Mouse (Mus musculus) ES-Bruce4 (cell line): Measurements from ENCODE around the gene Rcsd1. TPM values are rescaled to one million over a fixed set of nuclear protein-coding genes. Genes with fewer than 3 reads are reported as not detected.
A peak's percentile ranks its signal among the peaks of the same experiment; 100 is the strongest.

Experiments
- H3K27ac ChIP-seq: 2 replicates; pipeline ENCODE4 v1.5.1; 2012; ENCODE audit warnings: low read length, inconsistent platforms; ENCODE audit not compliant: insufficient read depth
- H3K27me3 ChIP-seq: 2 replicates; pipeline ENCODE4 v1.6.1; 2012; ENCODE audit warnings: mild to moderate bottlenecking, low read length, inconsistent platforms; ENCODE audit not compliant: control insufficient read depth, poor library complexity, insufficient read depth, severe bottlenecking
- H3K36me3 ChIP-seq: 2 replicates; pipeline ENCODE4 v1.6.1; 2012; ENCODE audit warnings: inconsistent platforms, mild to moderate bottlenecking, low read length, moderate library complexity; ENCODE audit not compliant: control insufficient read depth, poor library complexity, insufficient read depth, severe bottlenecking
- H3K4me1 ChIP-seq: one replicate; pipeline ENCODE4 v1.8.1; 2011; ENCODE audit warnings: low read length; ENCODE audit not compliant: control insufficient read depth, insufficient read depth
- H3K4me3 ChIP-seq: 2 replicates; pipeline ENCODE4 v1.5.1; 2011; ENCODE audit warnings: low read depth, mild to moderate bottlenecking, low read length
- H3K9ac ChIP-seq: 2 replicates; pipeline ENCODE4 v1.6.1; 2012; ENCODE audit warnings: low read depth, mild to moderate bottlenecking, inconsistent platforms; ENCODE audit not compliant: poor library complexity, severe bottlenecking
- H3K9me3 ChIP-seq: replicated peaks from 2 replicates; pipeline ENCODE4 v1.6.1; 2012; ENCODE audit warnings: mild to moderate bottlenecking, low read length, inconsistent platforms; ENCODE audit not compliant: control insufficient read depth, poor library complexity, insufficient read depth, severe bottlenecking
- CTCF ChIP-seq: IDR thresholded peaks from one replicate; pipeline ENCODE4 v1.8.1; 2011; ENCODE audit warnings: low read depth, low read length
- EP300 ChIP-seq: IDR thresholded peaks from 2 replicates; pipeline ENCODE4 v1.6.1; 2011; ENCODE audit warnings: low read depth, low read length; ENCODE audit not compliant: insufficient read depth
- POLR2A ChIP-seq: IDR thresholded peaks from one replicate; pipeline ENCODE4 v1.8.1; 2011; ENCODE audit warnings: low read length; ENCODE audit not compliant: insufficient read depth
- polyA plus RNA-seq: library from polyadenylated mRNA; stranded (reverse); fragments of >200 nt; gene quantifications from 2 replicates; pipeline ENCODE4 v1.2.4, GENCODE M21; 2011; ENCODE audit warnings: low read depth; ENCODE audit not compliant: missing spikeins, insufficient read depth, insufficient read length

Rcsd1 gene
- polyA plus RNA-seq, 1 experiment, result 2.0 TPM

- Histone ChIP-seq H3K4me3 (no peak overlapping the region), H3K27ac (peak overlapping the region; percentile 78), H3K27me3 (no peaks in the 10 kb centered on the region), H3K4me1 (peaks cover 2% of the 10 kb centered on the region), H3K9ac (no peak overlapping the region), H3K36me3 (no peaks in the 10 kb centered on the region), H3K9me3 (no peaks in the 10 kb centered on the region)
- TF ChIP-seq EP300 (0 out of 2 replicates have a peak, but pooled peaks have one; percentile 11), POLR2A (no peak)
These were observed 95.6 kb downstream of the Rcsd1 start for GRCm38 (mm10) chr1:165613926-165614325.

- TF ChIP-seq EP300 (no peak), CTCF (no peak), POLR2A (no peak)
- no peak overlapping the region for H3K4me3 ChIP-seq
- H3K9ac ChIP-seq, result no peak overlapping the region
- no peak overlapping the region for H3K27ac ChIP-seq
- H3K27me3 ChIP-seq, result no peaks in the 10 kb centered on the region
- no peaks in the 10 kb centered on the region for H3K9me3 ChIP-seq
- H3K36me3 ChIP-seq, result peaks cover 5% of the 10 kb centered on the region; the same call in 1 of the 2 replicates
- H3K4me1 ChIP-seq, result peaks cover 2% of the 10 kb centered on the region
These were observed 96.8 kb downstream of the Rcsd1 start for GRCm38 (mm10) chr1:165612714-165613113.

- H3K27ac ChIP-seq, result 0 out of 2 replicates have a peak overlapping the region, but pooled peaks have one; percentile 49
- no peak overlapping the region for H3K4me3 ChIP-seq
- H3K27me3 ChIP-seq, result no peaks in the 10 kb centered on the region
- H3K36me3 ChIP-seq, result peaks cover 13% of the 10 kb centered on the region
- TF ChIP-seq CTCF (no peak), EP300 (no peak), POLR2A (no peak)
- no peaks in the 10 kb centered on the region for H3K9me3 ChIP-seq
- H3K9ac ChIP-seq, result no peak overlapping the region
- peaks cover 2% of the 10 kb centered on the region for H3K4me1 ChIP-seq
These were observed 99.1 kb downstream of the Rcsd1 start for GRCm38 (mm10) chr1:165610321-165610999.

- no peaks in the 10 kb centered on the region for H3K27me3 ChIP-seq
- H3K9ac ChIP-seq, result no peak overlapping the region
- no peak overlapping the region for H3K27ac ChIP-seq
- H3K36me3 ChIP-seq, result peaks cover 14% of the 10 kb centered on the region
- peaks cover 2% of the 10 kb centered on the region for H3K4me1 ChIP-seq
- H3K4me3 ChIP-seq, result no peak overlapping the region
- H3K9me3 ChIP-seq, result no peaks in the 10 kb centered on the region
- TF ChIP-seq EP300, result 0 out of 2 replicates have a peak, but pooled peaks have one; percentile 27
- TF ChIP-seq CTCF, result no peak
These were observed 99.8 kb downstream of the Rcsd1 start for GRCm38 (mm10) chr1:165609495-165610320.

GRCm38 (mm10) chr1:165608904-165609303 is 100.7 kb downstream of the Rcsd1 start:
- TF ChIP-seq POLR2A (no peak), EP300 (no peak), CTCF (no peak)
- peaks cover 16% of the 10 kb centered on the region for H3K36me3 ChIP-seq
- H3K4me3 ChIP-seq, result no peak overlapping the region
- H3K4me1 ChIP-seq, result peaks cover 2% of the 10 kb centered on the region
- no peak overlapping the region for H3K9ac ChIP-seq
- H3K9me3 ChIP-seq, result no peaks in the 10 kb centered on the region
- no peaks in the 10 kb centered on the region for H3K27me3 ChIP-seq
- H3K27ac ChIP-seq, result no peak overlapping the region

GRCm38 (mm10) chr1:165605774-165606173 is 103.8 kb downstream of the Rcsd1 start:
- no peak for TF ChIP-seq POLR2A
- no peak for TF ChIP-seq EP300
- no peak for TF ChIP-seq CTCF
- no peak overlapping the region for H3K27ac ChIP-seq
- no peak overlapping the region for H3K9ac ChIP-seq
- H3K27me3 ChIP-seq, result no peaks in the 10 kb centered on the region
- H3K4me3 ChIP-seq, result no peak overlapping the region
- peaks cover 21% of the 10 kb centered on the region for H3K36me3 ChIP-seq
- no peaks in the 10 kb centered on the region for H3K9me3 ChIP-seq
- no peaks in the 10 kb centered on the region for H3K4me1 ChIP-seq
